In genomic region chr11:67581549-67581948, GRCm38 (mm10) we compare ENCODE assay signal across 10 mouse cellular contexts.
DNase-seq lines count a peak whose midpoint lies in the region; ATAC-seq lines count a peak whose summit lies in the region.
"Had no signal": no experiment of that assay in that cellular context is flagged by ENCODE, and none has a peak within 500 bp of the region (broad histone marks: within the 10 kb centered on the region; RNA-seq: fewer than 3 reads in every experiment).

No protein-coding gene starts in this region.

- H3K9ac ChIP-seq in stomach, embryonic 16.5 days (ENCODE audit: low read length) = no peak overlapping the region

- 45% methylated on average over 7 of the region's 7 CpGs for WGBS in stomach, embryonic 16.5 days

- DNase-seq in kidney, postnatal 4 days = peak; percentile 23 to 47
- no peak for DNase-seq in kidney, adult 18-20 months
- DNase-seq in fat pad, adult 2 months (ENCODE audit: extremely low read depth, low read depth, low spot score) = peak; percentile 57
- DNase-seq in heart, postnatal 10 days = peak; percentile 56 to 66
- DNase-seq in adrenal gland, adult 18-20 months (ENCODE audit: low spot score in 2 of 2) = no peak
- no peak for DNase-seq in adrenal gland, adult 8-10 months
- DNase-seq: adrenal gland, adult 2 months; cerebellum, adult 11 months had no signal

- no peak overlapping the region for H3K4me3 ChIP-seq in stomach, embryonic 16.5 days (replicated peaks; ENCODE audit: low read length)

- intact Hi-C loops in heart, postnatal 10 days (cut with DNase I) = no loop called here

- peaks cover 11% of the 10 kb centered on the region; the same call in 1 of the 2 replicates for H3K4me1 ChIP-seq in stomach, embryonic 16.5 days (ENCODE audit: control insufficient read depth, insufficient read depth, low read length)

- peak overlapping the region; percentile 13 for H3K27ac ChIP-seq in stomach, embryonic 16.5 days (ENCODE audit: low read length)

- H3K9me3 ChIP-seq in stomach, embryonic 16.5 days (replicated peaks; ENCODE audit: control insufficient read depth, low read length) = no peaks in the 10 kb centered on the region

- peak; percentile 50; the same call in 1 of the 2 replicates for ATAC-seq in stomach, embryonic 16.5 days (ENCODE audit: insufficient read depth, low FRiP score)
- ATAC-seq: forebrain, embryonic 16.5 days had no signal

- H3K4me2 ChIP-seq in stomach, embryonic 16.5 days (ENCODE audit: low read depth, low read length) = no peak overlapping the region

- no peaks in the 10 kb centered on the region for H3K27me3 ChIP-seq in stomach, embryonic 16.5 days (ENCODE audit: control insufficient read depth, insufficient read depth, low read length)

- no peaks in the 10 kb centered on the region for H3K36me3 ChIP-seq in stomach, embryonic 16.5 days (ENCODE audit: control insufficient read depth, insufficient read depth, low read length)

Comparison
In these comparisons a context has a peak if more than half of its experiments do, and no peak if none do; other contexts are left out.
1. DNase-seq: peak in kidney, postnatal 4 days (2 of 2), fat pad, adult 2 months (single experiment) and heart, postnatal 10 days (2 of 2); none in kidney, adult 18-20 months (single experiment), adrenal gland, adult 18-20 months (0 of 2) and adrenal gland, adult 8-10 months (single experiment).